Mouse (Mus musculus): ENCODE measurements around the gene Hoxa3.

Gene Hoxa3

GRCm38 (mm10) chr6:52232568-52232965 is 19.4 kb upstream of the Hoxa3 start:
- DNase-seq (ENCODE audit: low spot score in 2 of 2), result no peak

DNA sequence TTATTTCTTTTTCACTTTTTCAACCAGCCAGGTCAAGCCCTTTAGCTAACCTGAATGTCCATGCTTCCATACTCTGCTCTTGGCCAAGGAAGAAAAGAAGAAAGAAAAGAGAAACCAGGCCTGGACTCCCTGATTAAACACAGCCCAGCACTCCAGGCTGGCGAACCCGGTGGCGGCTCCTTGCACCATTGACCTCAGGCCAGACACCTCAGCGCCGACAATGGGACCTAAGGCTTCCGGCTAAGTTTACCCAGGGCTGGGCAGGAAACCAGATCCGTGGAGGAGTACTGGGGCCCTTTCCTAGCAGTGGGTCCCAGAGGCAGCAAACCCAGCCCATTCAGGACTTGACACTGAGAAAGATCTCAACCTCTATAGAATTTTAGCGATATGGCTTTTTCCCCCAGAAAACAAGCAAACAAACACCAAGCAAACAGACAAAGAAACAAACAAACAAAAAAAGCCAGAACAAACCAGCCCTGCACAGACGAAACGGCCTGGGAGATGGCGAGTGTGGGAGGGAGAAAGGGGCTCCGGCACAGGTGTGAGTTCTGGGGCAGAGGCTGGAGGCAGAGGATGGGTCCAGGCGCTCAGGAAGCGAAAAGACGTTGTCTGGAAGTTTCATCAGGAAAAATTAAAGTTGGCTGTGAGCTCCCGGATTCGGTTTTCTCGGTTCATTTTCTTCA is 18.9 kb upstream of the Hoxa3 start:
- no peak for DNase-seq (ENCODE audit: low spot score in 2 of 2)

DNA sequence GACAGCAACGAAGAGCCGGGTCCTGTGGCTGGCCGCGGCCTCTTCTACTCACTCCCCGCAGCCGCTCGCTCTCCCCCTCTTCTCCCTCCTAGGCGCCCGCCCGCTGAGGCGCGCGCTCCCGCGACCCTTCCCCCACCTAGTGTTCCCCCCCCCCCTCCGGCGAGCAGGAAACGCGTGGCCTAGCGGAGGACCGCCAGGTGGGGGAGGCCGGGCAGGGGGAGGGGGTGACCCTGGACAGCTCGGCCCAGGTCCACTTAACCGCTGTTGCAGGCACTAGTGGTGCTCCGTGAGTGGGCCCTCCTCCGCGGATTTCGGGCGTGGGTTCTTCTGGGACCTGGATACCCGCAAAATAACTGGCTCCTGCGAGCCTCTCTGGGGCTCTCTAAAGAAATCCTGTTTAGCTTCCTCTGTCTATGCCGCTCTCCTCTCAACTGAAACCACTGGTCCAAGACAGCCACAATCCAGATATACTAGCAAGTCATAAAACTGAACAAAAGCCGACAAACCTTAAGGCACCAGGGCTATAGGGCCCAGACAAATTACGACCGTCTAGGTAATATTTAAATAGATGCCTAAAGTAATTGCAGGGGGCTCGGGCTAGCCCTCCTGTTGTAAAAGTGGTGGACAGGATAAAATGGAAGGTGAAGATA is 17.5 kb upstream of the Hoxa3 start, which contains the start of gene Hoxa9:
TSS of gene Hoxa9 (minus strand) at position 574 of the 650 bp plus-strand sequence.
- no peak for DNase-seq (ENCODE audit: low spot score in 2 of 2)

- no peak for DNase-seq (ENCODE audit: low spot score in 2 of 2)
Measured at GRCm38 (mm10) chr6:52229558-52230416, 16.7 kb upstream of the Hoxa3 start.

- no peak for DNase-seq (ENCODE audit: low spot score in 2 of 2)
Measured at GRCm38 (mm10) chr6:52228475-52229465, 15.6 kb upstream of the Hoxa3 start.

DNA sequence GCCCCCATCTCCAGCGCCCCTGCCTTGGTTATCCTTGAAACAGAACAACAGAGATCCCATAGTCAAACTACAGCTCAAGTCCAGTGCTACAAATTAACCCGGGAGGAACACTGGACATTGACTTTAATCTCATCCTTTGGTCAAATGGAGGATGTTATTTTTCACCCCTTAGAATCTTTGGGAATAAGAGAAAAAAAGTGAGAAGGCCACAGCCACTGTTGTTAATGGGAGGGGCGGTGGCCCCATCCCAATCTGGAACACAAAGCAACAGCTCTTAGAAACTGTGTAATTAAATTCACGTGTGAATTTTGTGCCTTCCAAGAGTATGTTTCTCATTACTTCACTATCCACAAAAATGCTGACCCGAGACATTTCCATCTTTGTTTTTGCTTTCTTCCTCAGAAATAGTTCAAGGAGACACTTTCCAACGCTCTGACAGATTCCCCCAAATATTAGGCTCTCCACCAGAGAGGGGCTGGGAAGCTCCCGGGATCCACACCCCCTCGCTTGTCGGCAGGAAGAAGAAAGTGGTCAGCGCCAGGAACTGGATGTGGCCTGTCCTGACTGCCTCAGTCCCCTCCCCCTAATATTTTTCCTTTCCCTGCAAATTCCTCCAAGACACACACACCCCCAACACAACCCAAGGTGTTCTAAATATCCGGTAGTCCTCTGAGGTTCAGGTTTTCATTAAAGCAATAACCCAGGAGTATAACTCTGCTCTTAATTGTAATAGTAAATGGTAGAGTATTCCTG is 14.5 kb upstream of the Hoxa3 start:
- DNase-seq (ENCODE audit: low spot score in 2 of 2), result no peak

DNA sequence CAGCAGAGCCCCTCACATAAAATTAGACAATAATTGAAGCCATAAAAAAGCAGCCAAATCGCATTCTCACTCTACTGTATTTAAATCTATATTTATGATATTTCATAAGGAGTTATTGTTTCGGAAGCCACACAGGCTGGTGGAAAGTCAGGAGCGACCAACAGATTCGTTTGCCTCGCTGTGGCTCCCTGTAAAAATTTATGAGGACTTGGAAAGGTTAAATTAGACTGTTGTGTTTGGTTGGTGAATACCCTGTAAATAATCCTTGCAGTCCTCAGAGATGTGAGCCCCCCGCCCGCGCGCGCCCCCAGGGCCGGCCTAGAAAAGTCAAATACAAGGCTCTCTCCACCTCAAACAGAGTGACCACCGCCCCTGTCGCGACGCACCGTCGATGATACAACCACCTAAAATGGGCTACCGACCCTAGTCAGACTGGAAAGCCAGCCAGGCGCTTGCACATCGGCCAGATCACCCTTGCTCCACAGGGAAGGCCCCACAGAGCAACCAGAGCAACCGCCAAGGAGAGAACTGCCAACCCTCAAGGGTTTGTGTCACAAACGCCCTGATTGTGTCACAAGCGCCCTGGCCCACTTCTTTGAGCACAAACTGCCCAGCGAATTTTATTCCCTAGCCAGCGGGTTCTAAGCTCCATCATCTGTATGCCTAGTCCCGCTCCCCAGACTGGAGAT is 13.6 kb upstream of the Hoxa3 start:
- DNase-seq (ENCODE audit: low spot score in 2 of 2), result no peak

- no peak for DNase-seq (ENCODE audit: low spot score in 2 of 2)
Measured at GRCm38 (mm10) chr6:52225612-52226568, 12.8 kb upstream of the Hoxa3 start.

DNA sequence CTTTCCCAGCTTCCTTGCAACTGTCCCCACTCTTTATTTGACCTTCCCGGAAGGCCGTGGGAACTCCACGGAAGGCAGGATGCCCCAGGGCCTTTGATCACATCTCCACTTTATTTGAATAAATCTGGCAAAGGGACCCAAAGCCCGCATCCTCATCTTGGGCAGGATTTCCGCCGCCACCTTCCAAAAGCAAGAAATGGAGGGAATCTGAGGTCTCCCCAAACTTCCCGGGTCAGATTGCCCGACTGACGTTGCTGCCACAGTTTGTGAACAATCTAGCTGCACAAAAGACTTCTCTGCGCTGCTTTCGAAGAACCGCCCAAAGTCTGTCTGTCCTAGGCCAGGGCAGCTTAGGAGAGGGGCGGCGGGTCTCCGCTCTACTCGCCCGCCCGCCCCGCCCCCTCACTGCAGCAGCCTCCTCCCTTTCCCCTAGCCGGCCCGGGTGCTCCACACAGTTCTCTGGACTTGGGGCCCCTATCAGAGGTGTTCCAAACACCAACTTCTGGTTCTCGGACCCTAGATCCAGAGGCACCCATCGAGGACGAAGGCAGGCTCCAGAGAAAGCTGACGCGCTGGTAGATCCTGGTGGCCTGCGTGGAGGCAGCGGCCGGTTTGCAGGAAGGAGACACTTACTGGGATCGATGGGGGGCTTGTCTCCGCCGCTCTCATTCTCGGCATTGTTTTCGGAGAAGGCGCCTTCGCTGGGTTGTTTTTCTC is 11.9 kb upstream of the Hoxa3 start:
- no peak for DNase-seq (ENCODE audit: low spot score in 2 of 2)

DNA sequence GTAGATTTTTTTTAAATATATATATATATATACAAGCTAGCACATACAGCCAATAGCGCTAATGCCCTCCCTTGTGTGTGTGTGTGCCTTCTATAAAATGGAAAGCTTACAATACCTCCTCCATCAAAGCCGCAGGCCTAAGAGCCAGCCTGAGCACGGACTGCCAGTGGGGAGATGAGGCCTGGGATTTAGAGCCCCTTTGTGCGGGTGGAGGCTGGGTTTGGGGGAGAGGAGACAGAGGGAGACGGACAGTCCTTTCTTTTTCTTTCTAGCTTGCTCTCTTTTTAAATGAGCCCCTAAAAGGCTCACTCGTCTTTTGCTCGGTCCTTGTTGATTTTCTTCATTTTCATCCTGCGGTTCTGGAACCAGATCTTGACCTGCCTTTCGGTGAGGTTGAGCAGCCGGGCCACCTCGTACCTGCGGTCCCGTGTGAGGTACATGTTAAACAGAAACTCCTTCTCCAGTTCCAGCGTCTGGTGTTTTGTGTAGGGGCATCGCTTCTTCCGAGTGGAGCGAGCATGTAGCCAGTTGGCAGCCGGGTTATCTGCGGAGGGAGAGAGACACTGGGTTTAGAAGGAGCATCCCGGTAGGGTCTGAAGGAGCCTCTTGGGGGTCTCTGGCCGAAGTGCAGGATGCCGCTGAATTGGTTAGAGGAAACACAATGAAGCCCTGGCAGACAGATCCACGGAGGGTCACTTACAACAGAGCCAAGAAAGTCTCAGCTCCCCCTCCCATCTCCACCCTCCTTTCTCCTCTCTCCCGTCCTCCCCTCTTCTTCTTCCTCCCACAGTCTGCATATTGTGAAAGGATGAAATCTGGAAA is 11.0 kb upstream of the Hoxa3 start:
- no peak for DNase-seq (ENCODE audit: low spot score in 2 of 2)

DNA sequence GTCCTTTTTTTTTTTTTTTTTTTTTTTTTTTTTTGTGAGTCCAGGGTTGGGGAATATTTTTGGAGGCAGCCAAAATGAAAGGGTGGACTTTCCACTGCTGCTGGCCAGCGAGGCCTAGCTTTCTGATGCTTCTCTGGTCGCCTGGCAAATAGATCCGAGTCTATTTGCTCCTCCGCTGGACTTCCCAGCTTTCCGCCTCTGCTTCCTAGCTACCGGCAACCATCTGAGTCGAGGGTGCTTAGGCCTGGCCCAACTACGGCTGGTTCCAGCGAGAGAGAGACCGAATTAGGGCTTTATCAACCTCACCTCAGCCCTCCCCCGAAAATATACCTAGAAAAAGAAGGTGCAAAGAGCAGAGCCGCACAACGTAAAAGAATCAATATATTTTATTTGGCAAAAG is 9.6 kb upstream of the Hoxa3 start:
- DNase-seq (ENCODE audit: low spot score in 2 of 2), result no peak

DNA sequence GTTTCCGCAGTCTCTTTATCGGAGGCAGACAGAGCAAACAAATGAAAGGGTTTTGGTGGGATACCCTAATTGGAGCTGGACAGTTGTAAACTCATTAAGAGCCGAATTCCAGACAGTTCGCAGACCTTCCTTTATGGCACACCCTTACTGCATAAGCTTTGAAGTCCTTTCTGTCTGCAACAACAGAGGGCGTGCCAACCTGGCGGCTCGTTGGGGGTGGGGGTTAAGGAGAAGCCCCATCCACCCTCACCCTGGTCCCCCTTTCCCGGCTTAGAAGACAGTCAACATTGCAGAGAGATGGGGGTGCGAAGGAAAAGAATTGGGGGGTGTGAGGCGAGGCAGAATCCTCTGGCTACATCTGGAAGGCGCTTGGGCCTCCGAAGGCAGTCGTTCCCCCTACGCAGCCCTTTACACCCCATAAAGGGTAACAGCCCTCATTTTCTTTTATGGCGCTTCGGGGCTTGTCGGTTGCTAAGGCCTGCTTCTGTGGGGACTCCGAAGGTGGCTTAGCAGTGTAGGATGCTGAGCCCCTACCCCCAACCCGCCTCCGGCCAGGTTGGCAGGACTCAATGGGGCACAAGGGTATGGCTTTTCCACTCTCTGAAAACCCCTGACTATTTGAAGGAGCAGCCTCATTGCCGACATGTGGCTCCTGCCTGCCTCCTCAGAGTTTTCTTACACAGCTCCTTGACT is 9.0 kb upstream of the Hoxa3 start:
- DNase-seq (ENCODE audit: low spot score in 2 of 2), result no peak

GRCm38 (mm10) chr6:52221337-52221992 is 8.3 kb upstream of the Hoxa3 start, which contains the start of gene Hoxa7:
TSS of gene Hoxa7 (minus strand) at chr6:52221854.
- peak; percentile 69 to 82 for DNase-seq (ENCODE audit: low spot score in 2 of 2)

GRCm38 (mm10) chr6:52220865-52221310 is 7.8 kb upstream of the Hoxa3 start:
- no peak for DNase-seq (ENCODE audit: low spot score in 2 of 2)

DNA sequence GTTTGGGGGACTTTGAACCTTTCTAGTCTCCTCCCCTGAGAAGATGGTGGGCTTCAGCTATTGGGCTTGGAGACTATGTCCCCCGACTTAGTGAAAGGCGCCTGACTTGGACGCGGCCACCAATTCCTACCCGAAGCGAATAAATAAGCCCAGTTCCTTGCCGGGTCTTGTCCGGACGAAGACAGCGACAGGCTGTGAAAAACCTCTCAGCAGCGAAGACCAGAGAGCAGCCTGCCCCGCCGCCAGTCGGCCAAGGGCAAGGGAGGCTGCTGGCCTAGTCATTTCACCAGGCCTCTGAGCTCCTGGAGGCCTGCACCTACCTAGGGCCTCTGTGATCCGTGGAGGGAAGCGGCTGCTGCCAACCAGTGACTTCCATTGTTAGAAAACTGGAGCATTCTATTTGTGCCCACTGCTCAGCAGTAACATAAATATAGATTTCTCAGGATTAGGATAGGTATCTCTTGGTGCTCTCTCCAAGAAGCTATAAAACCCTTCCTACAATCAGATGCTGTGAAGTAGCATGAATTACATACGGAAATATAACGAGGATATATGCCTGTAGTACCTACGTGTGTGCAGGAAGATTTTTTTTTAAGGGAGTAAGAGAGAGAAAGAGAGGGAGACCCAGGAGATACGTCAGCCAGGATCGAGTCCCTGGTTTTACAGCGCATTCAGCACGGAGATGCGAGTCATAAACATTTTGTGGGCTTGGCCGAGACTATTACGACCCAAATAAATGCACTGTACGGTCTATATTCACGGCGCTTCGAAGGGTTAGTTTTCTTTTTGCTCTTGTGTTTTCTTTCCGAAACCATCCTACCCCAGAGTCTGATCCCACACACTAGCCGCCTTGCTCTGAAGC is 7.1 kb upstream of the Hoxa3 start:
- DNase-seq (ENCODE audit: low spot score in 2 of 2), result no peak
